In the genomic region with DNA sequence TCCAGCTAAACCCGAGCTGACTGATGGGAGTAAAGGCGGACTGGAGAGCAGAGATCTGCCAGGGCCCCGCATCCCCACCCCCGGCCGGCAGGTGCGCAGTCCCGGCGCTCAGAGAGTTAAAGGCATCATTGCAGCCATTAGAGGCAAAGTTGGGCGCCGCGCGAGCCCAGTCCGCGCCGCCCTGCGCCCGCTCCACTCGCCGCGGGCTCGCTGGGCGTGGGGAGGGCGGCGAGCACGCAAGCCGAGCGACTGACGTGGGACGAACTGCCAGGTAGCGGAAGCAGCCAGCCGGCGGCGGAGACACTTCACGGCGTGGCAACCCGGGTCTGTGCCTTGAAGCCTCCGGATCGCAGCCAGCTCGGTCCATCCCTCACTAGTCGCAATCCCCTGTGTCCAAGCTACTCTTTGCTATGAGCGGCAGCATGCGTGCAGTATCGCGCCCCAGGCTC, we compare ENCODE assay signal across 8 mouse cellular contexts. TPM values are rescaled to one million over a fixed set of nuclear protein-coding genes. Genes with fewer than 3 reads are reported as not detected.
DNase-seq lines count a peak whose midpoint lies in the region; ATAC-seq lines count a peak whose summit lies in the region.

A gene (plus strand): TSS at position 252 of the 449 bp plus-strand sequence.

- no peaks in the 10 kb centered on the region for H3K9me3 ChIP-seq in heart, embryonic 16.5 days (replicated peaks; ENCODE audit: control insufficient read depth, low read length)
- no peaks in the 10 kb centered on the region for H3K9me3 ChIP-seq in stomach, embryonic 14.5 days (ENCODE audit: control insufficient read depth, low read depth, low read length)

- peak within 1 kb of the TSS; percentile 61 for H3K4me3 ChIP-seq in heart, embryonic 16.5 days (ENCODE audit: low read length)
- peak within 1 kb of the TSS; percentile 44 for H3K4me3 ChIP-seq in stomach, embryonic 14.5 days (ENCODE audit: low read depth, low read length)

- under 1% methylated on average over 44 of the region's 44 CpGs for WGBS in heart, embryonic 16.5 days
- WGBS in stomach, embryonic 14.5 days: under 1% methylated on average over 44 of the region's 44 CpGs

- ATAC-seq in heart, embryonic 16.5 days (replicated peaks; ENCODE audit: extremely low read depth, insufficient read depth, low FRiP score): no peak
- peak; percentile 45 for ATAC-seq in megakaryocyte progenitor cell, adult 5-6 weeks (replicated peaks; ENCODE audit: poor library complexity)
- ATAC-seq in stomach, embryonic 14.5 days (ENCODE audit: insufficient number of reproducible peaks, insufficient read depth, low FRiP score, low read depth): peak; percentile 46

- no peaks in the 10 kb centered on the region for H3K36me3 ChIP-seq in heart, embryonic 16.5 days (ENCODE audit: control insufficient read depth, insufficient read depth)
- no peaks in the 10 kb centered on the region for H3K36me3 ChIP-seq in stomach, embryonic 14.5 days (ENCODE audit: control insufficient read depth, insufficient read depth, low read length)

- H3K27me3 ChIP-seq in heart, embryonic 16.5 days (ENCODE audit: control insufficient read depth, insufficient read depth, low read length): peaks cover 39% of the 10 kb centered on the region
- peaks cover 23% of the 10 kb centered on the region for H3K27me3 ChIP-seq in stomach, embryonic 14.5 days (ENCODE audit: control insufficient read depth, insufficient read depth, low read length)

- H3K27ac ChIP-seq in heart, embryonic 16.5 days (ENCODE audit: low read length): no peak within 1 kb of the TSS
- H3K27ac ChIP-seq in stomach, embryonic 14.5 days (ENCODE audit: low read length): no peak within 1 kb of the TSS

- peak within 1 kb of the TSS; percentile 87 for H3K4me2 ChIP-seq in heart, embryonic 16.5 days (ENCODE audit: low read depth, low read length)
- peak within 1 kb of the TSS; percentile 87 for H3K4me2 ChIP-seq in stomach, embryonic 14.5 days (replicated peaks; ENCODE audit: low read depth, low read length)

- 0 out of 2 replicates have a peak, but pooled peaks cover 3% of the 10 kb centered on the region for H3K4me1 ChIP-seq in heart, embryonic 16.5 days (ENCODE audit: control insufficient read depth, insufficient read depth, low read length)
- no peaks in the 10 kb centered on the region for H3K4me1 ChIP-seq in stomach, embryonic 14.5 days (ENCODE audit: control insufficient read depth, insufficient read depth, low read length)

- DNase-seq in urinary bladder, adult 18-20 months (ENCODE audit: low spot score in 2 of 2): peak; percentile 1 to 23
- DNase-seq in urinary bladder, adult 2 months (ENCODE audit: low spot score): no peak
- peak; percentile 62 for DNase-seq in embryo, embryonic 10 days (ENCODE audit: low spot score)
- peak; percentile 20 to 50 for DNase-seq in kidney, postnatal 36 days
- DNase-seq in thymus, postnatal 0 days (ENCODE audit: low spot score): no peak

- H3K9ac ChIP-seq in heart, embryonic 16.5 days (ENCODE audit: low read length): peak within 1 kb of the TSS; percentile 33
- H3K9ac ChIP-seq in stomach, embryonic 14.5 days (replicated peaks; ENCODE audit: low read depth, low read length): peak within 1 kb of the TSS; percentile 21; the same call in 1 of the 2 replicates

RNA-seq across cellular contexts. Expression of the gene that starts here (rescaled TPM):
- 2.4 and 3.8 TPM in 2 replicates for polyA plus RNA-seq in urinary bladder, adult 2 months (2012; rRNA removed)
- polyA plus RNA-seq in heart, embryonic 16.5 days (2015; fragmentation: Nextera tagmentation; extraction: Ambion mirVana): 0.06 and 0.09 TPM in 2 replicates
- not detected in 2 replicates for total RNA-seq in megakaryocyte progenitor cell, adult 5-6 weeks (2015)
- total RNA-seq in megakaryocyte progenitor cell, adult 5-6 weeks (2017): not detected in 2 replicates
- polyA plus RNA-seq in stomach, embryonic 14.5 days (2014; fragmentation: Nextera tagmentation; extraction: Ambion mirVana): 1.7 and 2.4 TPM in 2 replicates
- polyA plus RNA-seq in thymus, postnatal 0 days (2015; fragmentation: Nextera tagmentation; extraction: Ambion mirVana): 0.33 and 0.51 TPM in 2 replicates

Comparison
In these comparisons a context has a peak if more than half of its experiments do, and no peak if none do; other contexts are left out.
1. DNase-seq: peak in urinary bladder, adult 18-20 months (2 of 2), embryo, embryonic 10 days (single experiment) and kidney, postnatal 36 days (2 of 2); none in urinary bladder, adult 2 months (single experiment) and thymus, postnatal 0 days (single experiment).
2. Peak in ATAC-seq in megakaryocyte progenitor cell, adult 5-6 weeks; RNA of the gene not detected or under 1 TPM.